Mouse (Mus musculus): ENCODE results near the gene Cpeb1. TPM values are rescaled to one million over a fixed set of nuclear protein-coding genes. Genes with fewer than 3 reads are reported as not detected.

Cpeb1 gene
- polyA plus RNA-seq, 1 experiment from 2014 or later: 1.9 TPM

Other genes with a start within 250 kb of the Cpeb1 start
- gene Pde8a, start 241.9 kb downstream of the Cpeb1 start, polyA plus RNA-seq (2016; fragmentation: Nextera tagmentation; extraction: Ambion mirVana): 2.9 and 3.2 TPM in 2 replicates
- 901 and 917 TPM in 2 replicates for gene Rps17, start 110.2 kb downstream of the Cpeb1 start, polyA plus RNA-seq (2016; fragmentation: Nextera tagmentation; extraction: Ambion mirVana)
- 60.0 and 63.0 TPM in 2 replicates for gene Ap3b2, start 38.5 kb upstream of the Cpeb1 start, polyA plus RNA-seq (2016; fragmentation: Nextera tagmentation; extraction: Ambion mirVana)
- gene BC048679, start 42.8 kb upstream of the Cpeb1 start, polyA plus RNA-seq (2016; fragmentation: Nextera tagmentation; extraction: Ambion mirVana): not detected in 2 replicates
- 0.09 and 0.29 TPM in 2 replicates for gene Fsd2, start 111.5 kb upstream of the Cpeb1 start, polyA plus RNA-seq (2016; fragmentation: Nextera tagmentation; extraction: Ambion mirVana)
- gene Whamm, start 115.8 kb upstream of the Cpeb1 start, polyA plus RNA-seq (2016; fragmentation: Nextera tagmentation; extraction: Ambion mirVana): 5.5 and 7.6 TPM in 2 replicates